Mouse (Mus musculus) c-Kit-positive CD71-positive TER-119-positive erythroid progenitor cells, embryonic 14.5 days (primary cell): Measurements from ENCODE around the gene Tspoap1.

Experiments used
- DNase-seq: peaks from one replicate; pipeline ENCODE4 v3.0.0-alpha.2; 2013; ENCODE audit warnings: low spot score

Tspoap1 gene

DNA sequence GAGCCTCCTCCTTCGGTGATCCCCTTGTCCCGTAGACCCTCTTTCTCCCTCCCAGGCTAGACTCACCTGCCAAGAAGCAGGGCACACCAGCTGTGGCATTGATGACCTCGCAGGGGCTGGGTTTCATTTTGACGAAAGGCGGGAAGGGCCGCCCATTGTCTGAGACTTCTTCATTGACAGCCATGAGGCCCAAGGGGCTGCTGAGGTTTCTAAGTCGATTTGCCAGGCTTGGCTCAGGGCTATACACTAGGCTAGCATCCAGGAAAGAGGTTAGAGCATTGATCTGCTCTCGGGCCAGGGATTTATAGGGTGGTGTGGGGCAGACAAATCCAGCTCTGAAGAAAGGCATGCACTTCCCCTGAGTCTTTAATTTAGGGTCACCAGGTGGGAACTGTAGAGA is 54.5 kb downstream of the Tspoap1 start:
- no peak for DNase-seq

DNA sequence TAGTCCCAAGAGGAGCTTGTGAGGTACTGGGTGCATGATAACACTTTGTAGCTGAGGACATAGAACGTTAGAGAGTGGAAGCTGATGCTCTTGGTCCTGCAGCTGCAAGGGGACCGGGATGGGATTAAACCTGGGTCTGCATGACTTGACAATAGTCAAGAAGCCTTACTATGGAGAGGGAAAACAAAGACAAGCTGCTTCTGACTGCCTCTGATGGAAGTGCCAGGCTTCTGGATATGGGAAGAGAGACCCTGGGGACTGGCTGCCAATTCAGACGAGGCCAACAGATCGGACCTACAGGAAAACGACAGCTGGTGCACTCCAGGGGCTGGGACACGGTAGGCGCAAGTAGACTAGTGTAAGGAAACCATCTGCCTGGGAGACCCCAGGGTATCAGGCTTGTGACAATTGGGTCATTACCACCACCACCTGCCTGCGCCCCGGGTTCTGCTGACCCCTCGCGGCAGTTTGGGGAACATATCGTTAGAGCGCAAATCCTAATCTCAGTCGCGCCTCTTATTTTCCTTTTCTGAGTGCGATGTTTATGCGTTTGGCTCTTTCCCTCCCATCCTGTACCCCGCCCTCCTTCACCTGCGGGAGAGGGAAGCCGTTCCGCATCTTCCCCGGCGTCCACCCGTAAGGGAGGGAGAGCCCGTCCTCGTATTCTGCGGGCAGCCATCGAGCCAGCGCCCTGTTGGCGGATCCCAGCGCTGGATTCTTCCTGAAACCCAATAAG is 56.5 kb downstream of the Tspoap1 start:
- DNase-seq: no peak

DNA sequence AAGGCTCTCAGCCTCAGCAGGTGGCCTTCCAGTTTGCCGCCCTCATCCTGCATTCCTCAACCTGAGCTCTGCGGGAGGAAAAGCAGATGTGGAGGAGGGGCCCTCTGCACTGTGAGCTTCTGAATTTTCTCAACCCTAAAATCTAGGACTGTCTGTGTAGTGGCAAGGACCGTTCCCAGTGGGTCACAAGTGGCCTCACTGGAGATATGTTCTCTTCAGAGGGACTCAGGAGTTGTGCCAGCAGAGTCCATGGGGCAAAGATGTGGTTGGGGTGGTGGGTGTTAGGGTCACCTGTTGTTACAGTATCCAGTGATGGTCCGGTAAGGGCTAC is 57.1 kb downstream of the Tspoap1 start:
- DNase-seq: no peak

DNA sequence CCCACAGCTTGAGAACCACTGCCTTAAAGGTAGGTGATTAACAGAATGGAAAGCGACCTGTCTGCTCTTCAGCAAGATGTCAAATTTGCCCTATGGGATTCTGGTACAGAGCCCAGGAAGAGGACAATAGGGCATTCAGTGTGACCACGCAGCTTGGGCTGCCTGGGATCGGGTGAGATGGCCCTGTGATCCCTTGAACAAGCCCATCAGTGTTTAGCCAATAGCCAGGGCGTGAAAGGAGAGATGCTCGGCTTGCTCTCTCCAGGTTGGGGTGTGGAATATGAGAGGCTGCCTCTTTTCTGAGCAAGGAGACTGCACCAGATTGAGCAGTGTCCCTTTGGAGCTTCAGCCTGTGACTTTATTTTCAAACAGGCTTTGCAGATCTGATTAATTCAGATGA is 61.2 kb downstream of the Tspoap1 start:
- DNase-seq: no peak

DNA sequence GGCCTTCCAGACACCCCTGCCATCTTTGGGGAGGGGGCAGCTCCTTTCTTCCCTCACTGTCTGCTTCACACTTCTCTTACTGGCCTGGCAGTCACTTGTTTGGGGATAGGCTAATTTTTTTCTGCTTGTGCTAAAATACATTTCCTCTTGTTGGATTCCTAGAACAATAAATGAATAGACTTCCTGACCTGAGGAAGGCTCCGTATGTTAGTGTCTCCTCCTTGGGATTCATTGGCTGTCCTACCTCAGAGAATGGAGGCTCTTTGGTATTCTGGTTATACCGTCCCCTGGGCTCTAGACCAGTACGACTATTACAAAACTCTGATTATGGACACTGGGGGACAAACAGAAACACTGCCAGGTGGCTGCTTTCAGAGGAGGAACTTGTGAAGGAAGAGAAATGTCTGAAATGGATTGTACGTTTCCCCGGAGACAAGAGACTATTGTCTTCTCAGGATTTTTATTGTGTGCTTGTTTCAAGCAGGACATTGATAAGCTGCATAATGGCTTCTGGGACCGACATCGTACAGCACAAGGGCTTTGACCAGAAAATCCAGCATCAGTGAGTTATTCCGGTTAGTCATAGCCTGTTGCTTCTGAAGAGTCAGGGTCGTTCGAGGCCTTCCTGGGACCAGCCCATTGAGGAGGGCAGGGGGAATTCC is 68.0 kb downstream of the Tspoap1 start, which contains the start of gene Lpo:
Lpo (minus strand) TSS at position 51 of the 662 bp plus-strand sequence.
- no peak for DNase-seq
